Mouse (Mus musculus): Measurements from ENCODE around the gene Pxk. TPM values are rescaled to one million over a fixed set of nuclear protein-coding genes. Genes with fewer than 3 reads are reported as not detected.
"Not testable (repeated sequence)": the region's sequence is repeated elsewhere in the genome, so short reads cannot be mapped to it uniquely, and the experiment has no call there.

Pxk gene
- polyA plus RNA-seq, 1 experiment from 2014 or later, result 29.4 TPM

- no peak overlapping the region for H3K4me3 ChIP-seq (ENCODE audit: low read depth, low read length)
- no peak overlapping the region for H3K4me2 ChIP-seq (replicated peaks; ENCODE audit: low read depth)
- ATAC-seq (ENCODE audit: low FRiP score, low TSS enrichment) (no peak), DNase-seq (ENCODE audit: low spot score) (no peak)
- whole genome bisulfite sequencing, result 63% methylated on average over 1 of the region's 1 CpGs
- no peak overlapping the region for H3K9ac ChIP-seq (ENCODE audit: low read length)
- no peaks in the 10 kb centered on the region for H3K27me3 ChIP-seq (ENCODE audit: control insufficient read depth, insufficient read depth, low read length)
- H3K9me3 ChIP-seq (ENCODE audit: control insufficient read depth, low read length), result no peaks in the 10 kb centered on the region
- H3K36me3 ChIP-seq (ENCODE audit: control insufficient read depth, insufficient read depth, low read length), result no peaks in the 10 kb centered on the region
- H3K4me1 ChIP-seq (replicated peaks; ENCODE audit: control insufficient read depth, insufficient read depth), result no peaks in the 10 kb centered on the region
- H3K27ac ChIP-seq (replicated peaks), result no peak overlapping the region
- TF ChIP-seq EP300 (optimal IDR thresholded peaks at IDR 0.05) (no peak), CTCF (IDR thresholded peaks at IDR 0.05; ENCODE audit: low read depth) (no peak)
Observed at GRCm38 (mm10) chr14:8114756-8115155, 16.7 kb downstream of the Pxk start.

- H3K27me3 ChIP-seq (ENCODE audit: control insufficient read depth, insufficient read depth, low read length), result no peaks in the 10 kb centered on the region
- TF ChIP-seq EP300 (optimal IDR thresholded peaks at IDR 0.05) (no peak), CTCF (IDR thresholded peaks at IDR 0.05; ENCODE audit: low read depth) (no peak)
- DNase-seq (ENCODE audit: low spot score) (no peak), ATAC-seq (ENCODE audit: low FRiP score, low TSS enrichment) (no peak)
- H3K36me3 ChIP-seq (ENCODE audit: control insufficient read depth, insufficient read depth, low read length), result no peaks in the 10 kb centered on the region; the same call in 1 of the 2 replicates
- no peak overlapping the region for H3K9ac ChIP-seq (ENCODE audit: low read length)
- no peak overlapping the region for H3K4me3 ChIP-seq (ENCODE audit: low read depth, low read length)
- H3K27ac ChIP-seq (replicated peaks), result no peak overlapping the region
- H3K4me2 ChIP-seq (replicated peaks; ENCODE audit: low read depth), result no peak overlapping the region
- no peaks in the 10 kb centered on the region for H3K4me1 ChIP-seq (replicated peaks; ENCODE audit: control insufficient read depth, insufficient read depth)
- 79% methylated on average over 4 of the region's 4 CpGs for WGBS
- H3K9me3 ChIP-seq (ENCODE audit: control insufficient read depth, low read length), result no peaks in the 10 kb centered on the region
Observed at GRCm38 (mm10) chr14:8115772-8116171, 17.8 kb downstream of the Pxk start.

DNA sequence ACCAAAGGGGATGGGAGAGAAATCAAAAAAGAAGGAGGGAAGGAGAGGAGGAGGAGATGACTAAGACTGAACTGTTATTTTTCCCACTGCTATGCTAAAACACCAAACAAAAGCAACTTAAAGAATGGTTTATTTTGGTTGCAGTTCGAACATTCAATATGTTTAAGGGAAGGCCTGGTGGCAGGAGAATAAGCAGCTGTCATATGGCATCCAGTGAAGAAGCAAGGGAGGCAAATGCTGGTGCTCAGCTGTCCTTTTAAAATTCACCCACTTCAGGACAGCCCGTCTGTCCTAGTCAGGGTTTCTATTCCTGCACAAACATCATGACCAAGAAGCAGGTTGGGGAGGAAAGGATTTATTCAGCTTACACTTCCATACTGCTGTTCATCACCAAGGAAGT, 19.4 kb downstream of the Pxk start:
- no peaks in the 10 kb centered on the region for H3K27me3 ChIP-seq (ENCODE audit: control insufficient read depth, insufficient read depth, low read length)
- no peak overlapping the region for H3K4me3 ChIP-seq (ENCODE audit: low read depth, low read length)
- WGBS, result 85% methylated on average over 2 of the region's 2 CpGs
- no peaks in the 10 kb centered on the region for H3K9me3 ChIP-seq (ENCODE audit: control insufficient read depth, low read length)
- no peaks in the 10 kb centered on the region for H3K4me1 ChIP-seq (replicated peaks; ENCODE audit: control insufficient read depth, insufficient read depth)
- ATAC-seq (ENCODE audit: low FRiP score, low TSS enrichment), result no peak
- no peak overlapping the region for H3K27ac ChIP-seq (replicated peaks)
- H3K4me2 ChIP-seq (replicated peaks; ENCODE audit: low read depth), result no peak overlapping the region
- H3K9ac ChIP-seq (ENCODE audit: low read length), result no peak overlapping the region
- TF ChIP-seq EP300 (optimal IDR thresholded peaks at IDR 0.05) (no peak), CTCF (IDR thresholded peaks at IDR 0.05; ENCODE audit: low read depth) (no peak)
- DNase-seq (ENCODE audit: low spot score), result no peak
- H3K36me3 ChIP-seq (ENCODE audit: control insufficient read depth, insufficient read depth, low read length), result no peaks in the 10 kb centered on the region; the same call in 1 of the 2 replicates

- no peak overlapping the region for H3K4me3 ChIP-seq (ENCODE audit: low read depth, low read length)
- H3K36me3 ChIP-seq (ENCODE audit: control insufficient read depth, insufficient read depth, low read length), result no peaks in the 10 kb centered on the region; the same call in 1 of the 2 replicates
- ATAC-seq (ENCODE audit: low FRiP score, low TSS enrichment), result no peak
- H3K9me3 ChIP-seq (ENCODE audit: control insufficient read depth, low read length), result no peaks in the 10 kb centered on the region
- WGBS, result 81% methylated on average over 5 of the region's 5 CpGs
- DNase-seq (ENCODE audit: low spot score), result no peak
- no peak overlapping the region for H3K9ac ChIP-seq (ENCODE audit: low read length)
- H3K4me2 ChIP-seq (replicated peaks; ENCODE audit: low read depth), result no peak overlapping the region
- no peaks in the 10 kb centered on the region for H3K27me3 ChIP-seq (ENCODE audit: control insufficient read depth, insufficient read depth, low read length)
- no peak for TF ChIP-seq EP300 (optimal IDR thresholded peaks at IDR 0.05)
- no peaks in the 10 kb centered on the region for H3K4me1 ChIP-seq (replicated peaks; ENCODE audit: control insufficient read depth, insufficient read depth)
- no peak overlapping the region for H3K27ac ChIP-seq (replicated peaks)
Observed at GRCm38 (mm10) chr14:8119454-8119853, 21.4 kb downstream of the Pxk start.

DNA sequence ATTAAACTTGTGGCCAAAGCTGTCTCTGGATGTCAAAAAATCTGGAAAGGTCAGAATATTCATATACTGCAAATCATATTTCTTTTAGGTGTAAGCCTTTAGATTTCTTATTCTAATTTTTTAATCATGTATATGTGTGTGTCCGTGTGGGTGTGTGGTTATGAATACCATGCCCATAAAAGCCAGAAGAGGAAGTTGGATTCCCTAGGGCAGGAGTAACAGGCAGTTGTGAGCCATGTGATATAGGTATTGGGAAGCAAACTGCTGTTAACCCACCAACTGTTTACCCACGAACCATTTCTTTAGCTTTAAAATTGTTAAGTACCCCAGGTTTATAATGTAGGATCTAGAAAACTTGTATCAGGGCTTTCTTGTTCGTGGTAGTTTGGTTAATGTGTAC, 21.9 kb downstream of the Pxk start:
- 78% methylated on average over 3 of the region's 3 CpGs for WGBS
- Histone ChIP-seq H3K4me1 (replicated peaks; ENCODE audit: control insufficient read depth, insufficient read depth) (no peaks in the 10 kb centered on the region), H3K27me3 (ENCODE audit: control insufficient read depth, insufficient read depth, low read length) (no peaks in the 10 kb centered on the region), H3K4me2 (replicated peaks; ENCODE audit: low read depth) (no peak overlapping the region), H3K9me3 (ENCODE audit: control insufficient read depth, low read length) (no peaks in the 10 kb centered on the region), H3K36me3 (ENCODE audit: control insufficient read depth, insufficient read depth, low read length) (no peaks in the 10 kb centered on the region; the same call in 1 of the 2 replicates), H3K4me3 (ENCODE audit: low read depth, low read length) (no peak overlapping the region), H3K9ac (ENCODE audit: low read length) (no peak overlapping the region), H3K27ac (replicated peaks) (no peak overlapping the region)
- DNase-seq (ENCODE audit: low spot score) (no peak), ATAC-seq (ENCODE audit: low FRiP score, low TSS enrichment) (no peak)
- TF ChIP-seq CTCF (IDR thresholded peaks at IDR 0.05; ENCODE audit: low read depth), result no peak
- TF ChIP-seq EP300 (optimal IDR thresholded peaks at IDR 0.05), result no peak

DNA sequence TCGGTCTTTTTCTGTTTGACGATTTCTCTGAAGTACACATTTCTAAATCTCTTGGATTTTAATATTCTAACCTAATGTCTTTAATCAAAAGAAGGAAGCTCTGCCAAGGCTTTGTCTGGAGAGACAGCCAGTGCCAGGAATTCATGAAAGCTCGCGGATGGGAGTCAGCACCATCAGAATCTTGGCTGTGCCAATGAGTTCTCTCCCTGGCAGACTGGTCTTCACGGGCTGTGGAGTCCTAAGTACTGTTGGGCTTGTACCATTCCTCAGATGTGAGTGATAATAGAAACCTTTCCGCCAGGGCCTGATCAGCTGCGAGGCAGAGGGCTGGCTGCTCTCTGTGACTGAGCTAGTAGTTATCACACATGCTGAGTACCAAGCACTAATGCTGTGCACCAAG, 25.1 kb downstream of the Pxk start:
- H3K4me2 ChIP-seq (replicated peaks; ENCODE audit: low read depth), result no peak overlapping the region

DNA sequence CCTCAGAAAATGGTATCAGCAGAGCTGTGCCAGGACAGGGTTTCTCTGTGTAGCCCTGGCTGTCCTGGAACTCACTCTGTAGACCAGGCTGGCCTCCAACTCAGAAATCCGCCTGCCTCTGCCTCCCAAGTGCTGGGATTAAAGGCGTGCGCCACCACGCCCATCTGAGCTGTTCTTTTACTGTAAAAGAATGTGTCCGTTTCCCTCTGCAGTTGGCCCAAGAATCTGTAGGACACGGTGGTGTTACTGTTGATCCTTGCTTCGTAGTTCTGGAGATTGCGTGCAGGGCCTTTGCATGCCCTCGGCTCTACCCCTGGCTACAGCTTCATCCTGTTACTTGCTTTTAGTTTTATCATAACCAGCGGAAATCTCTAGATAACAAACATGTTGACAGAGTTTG, 25.6 kb downstream of the Pxk start:
- H3K27ac ChIP-seq (replicated peaks); ATAC-seq (ENCODE audit: low FRiP score, low TSS enrichment); H3K4me2 ChIP-seq (replicated peaks; ENCODE audit: low read depth); DNase-seq (ENCODE audit: low spot score); H3K9me3 ChIP-seq (ENCODE audit: control insufficient read depth, low read length); H3K4me3 ChIP-seq (ENCODE audit: low read depth, low read length); H3K36me3 ChIP-seq (ENCODE audit: control insufficient read depth, insufficient read depth, low read length); H3K27me3 ChIP-seq (ENCODE audit: control insufficient read depth, insufficient read depth, low read length); H3K9ac ChIP-seq (ENCODE audit: low read length); H3K4me1 ChIP-seq (replicated peaks; ENCODE audit: control insufficient read depth, insufficient read depth): not testable (repeated sequence)
- WGBS, result 90% methylated on average over 10 of the region's 10 CpGs

More for the DNA sequence above, 25.1 kb downstream of the Pxk start:
- Histone ChIP-seq H3K36me3 (ENCODE audit: control insufficient read depth, insufficient read depth, low read length) (no peaks in the 10 kb centered on the region; the same call in 1 of the 2 replicates), H3K27me3 (ENCODE audit: control insufficient read depth, insufficient read depth, low read length) (no peaks in the 10 kb centered on the region), H3K4me3 (ENCODE audit: low read depth, low read length) (no peak overlapping the region), H3K27ac (replicated peaks) (no peak overlapping the region), H3K9ac (ENCODE audit: low read length) (no peak overlapping the region), H3K9me3 (ENCODE audit: control insufficient read depth, low read length) (no peaks in the 10 kb centered on the region), H3K4me1 (replicated peaks; ENCODE audit: control insufficient read depth, insufficient read depth) (no peaks in the 10 kb centered on the region)
- 65% methylated on average over 7 of the region's 7 CpGs for WGBS
- no peak for ATAC-seq (ENCODE audit: low FRiP score, low TSS enrichment)
- no peak for TF ChIP-seq CTCF (IDR thresholded peaks at IDR 0.05; ENCODE audit: low read depth)
- no peak for TF ChIP-seq EP300 (optimal IDR thresholded peaks at IDR 0.05)
- no peak for DNase-seq (ENCODE audit: low spot score)

Data from stomach, postnatal 0 days (tissue).